ENCODE assay signal across 8 mouse cellular contexts in the genomic region with DNA sequence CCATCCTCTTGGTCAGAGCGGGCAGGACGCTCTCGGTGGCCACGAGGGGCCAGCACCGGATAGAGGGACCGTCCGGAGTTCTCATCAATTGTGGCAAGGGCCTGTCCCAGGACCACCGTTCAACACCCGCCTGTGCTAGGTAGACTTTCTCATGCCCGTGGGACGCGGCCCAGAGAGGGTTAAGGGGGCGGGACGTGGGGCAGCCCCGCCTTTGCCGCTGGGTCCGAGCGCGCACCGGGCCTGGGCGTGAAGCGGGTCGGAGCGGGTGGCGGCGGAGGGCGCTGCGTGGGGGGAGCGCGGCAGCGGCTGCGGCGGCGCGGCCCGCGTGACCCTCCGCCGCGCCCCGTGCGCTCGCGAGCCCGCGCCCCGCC. TPM values are rescaled to one million over a fixed set of nuclear protein-coding genes. Genes with fewer than 3 reads are reported as not detected.
DNase-seq lines count a peak whose midpoint lies in the region; ATAC-seq and TF ChIP-seq lines count a peak whose summit lies in the region.

A gene (plus strand): TSS at position 232 of the 371 bp plus-strand sequence.

- peak within 1 kb of the TSS; percentile 89 for H3K4me2 ChIP-seq in lung, embryonic 16.5 days (ENCODE audit: low read depth, low read length)

- no peak for DNase-seq in G1E (ENCODE audit: low spot score)
- peak; percentile 90 to 92 for DNase-seq in cerebellum, adult 18-20 months
- peak; percentile 21 for DNase-seq in forelimb bud, embryonic 11.5 days (ENCODE audit: low read depth, low spot score)
- DNase-seq in heart, postnatal 4 days: peak; percentile 67
- DNase-seq in layer of hippocampus, postnatal 14 days (ENCODE audit: low spot score in 2 of 2): peak; percentile 66 to 77
- peak; percentile 77 for DNase-seq in retina, postnatal 1 day
- DNase-seq in urinary bladder, postnatal 14 days (ENCODE audit: low spot score): peak; percentile 68

- no peak for TF ChIP-seq CTCF in G1E (IDR thresholded peaks at IDR 0.05; ENCODE audit: low read depth, low read length)

- ATAC-seq in G1E (ENCODE audit: extremely low read depth, insufficient number of reproducible peaks, low FRiP score, poor library complexity, severe bottlenecking): no peak
- ATAC-seq in lung, embryonic 16.5 days (ENCODE audit: low read depth): peak; percentile 86

- WGBS in lung, embryonic 16.5 days: under 1% methylated on average over 46 of the region's 47 CpGs

- H3K9me3 ChIP-seq in G1E (replicated peaks): peaks cover 13% of the 10 kb centered on the region
- no peaks in the 10 kb centered on the region for H3K9me3 ChIP-seq in lung, embryonic 16.5 days (ENCODE audit: control insufficient read depth, low read length)

- peaks cover 43% of the 10 kb centered on the region for H3K27me3 ChIP-seq in G1E (ENCODE audit: insufficient read depth, low read length)
- peaks cover 7% of the 10 kb centered on the region; the same call in 1 of the 2 replicates for H3K27me3 ChIP-seq in lung, embryonic 16.5 days (ENCODE audit: control insufficient read depth, insufficient read depth, low read depth, low read length)

- peak within 1 kb of the TSS; percentile 73 for H3K9ac ChIP-seq in lung, embryonic 16.5 days (ENCODE audit: low read length)

- H3K4me3 ChIP-seq in G1E (ENCODE audit: low read depth, low read length): peak within 1 kb of the TSS; percentile 63
- peak within 1 kb of the TSS; percentile 74 for H3K4me3 ChIP-seq in lung, embryonic 16.5 days (ENCODE audit: low read length)

- H3K27ac ChIP-seq in lung, embryonic 16.5 days (ENCODE audit: low read length): no peak within 1 kb of the TSS

- H3K4me1 ChIP-seq in G1E (ENCODE audit: insufficient read depth, low read depth, low read length): peaks cover 34% of the 10 kb centered on the region
- peaks cover 4% of the 10 kb centered on the region; the same call in 1 of the 2 replicates for H3K4me1 ChIP-seq in lung, embryonic 16.5 days (replicated peaks; ENCODE audit: control insufficient read depth, insufficient read depth, low read length)

- H3K36me3 ChIP-seq in G1E (replicated peaks): no peaks in the 10 kb centered on the region
- no peaks in the 10 kb centered on the region for H3K36me3 ChIP-seq in lung, embryonic 16.5 days (ENCODE audit: control insufficient read depth, insufficient read depth, low read length)

RNA-seq across cellular contexts. Expression of the gene that starts here (rescaled TPM):
- not detected in 2 replicates for total RNA-seq in G1E (2014; fragmentation: Nextera tagmentation)
- total RNA-seq in G1E (2017): 0.12 and 0.16 TPM in 2 replicates
- not detected in 2 replicates for polyA plus RNA-seq in G1E (2012)
- 1 to 10 TPM; 3.5 to 4.7 TPM for total RNA-seq in heart, postnatal 4 days (2021)
- 10 to 100 TPM; 22.5 to 26.4 TPM for total RNA-seq in layer of hippocampus, postnatal 14 days (2021)
- 1.3 and 1.4 TPM in 2 replicates for polyA plus RNA-seq in lung, embryonic 16.5 days (2015; fragmentation: Nextera tagmentation; extraction: Ambion mirVana)

Comparison
In these comparisons a context has a peak if more than half of its experiments do, and no peak if none do; other contexts are left out.
1. RNA of the gene that starts here (total RNA-seq): 22.5 to 26.4 TPM in layer of hippocampus, postnatal 14 days; 3.5 to 4.7 TPM in heart, postnatal 4 days and 0.12 to 0.16 TPM in G1E; every median in the first group is over 4 times any median in the second.